Mouse (Mus musculus): ENCODE data around the gene Il17ra.

Il17ra gene

DNA sequence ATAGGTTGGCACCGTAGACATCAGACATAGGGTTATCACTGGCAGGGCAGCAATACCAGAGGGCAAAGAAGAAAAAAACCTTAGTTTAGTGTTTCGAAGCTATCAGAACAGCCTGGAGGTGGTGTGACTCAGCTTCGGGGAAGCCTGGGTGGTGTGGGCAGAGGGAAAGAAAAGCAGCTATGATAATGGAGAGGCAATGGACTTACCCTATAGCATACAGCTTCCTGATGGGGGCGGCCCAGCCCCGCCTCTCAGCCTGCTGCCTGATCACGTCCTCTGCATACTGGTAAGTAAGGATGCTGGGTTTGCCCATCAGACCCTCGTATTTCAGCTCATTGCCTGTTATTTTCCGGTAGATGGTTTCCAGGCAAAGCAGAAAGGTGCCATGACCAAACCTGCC lies 47.4 kb downstream of the Il17ra start:
- no peak for DNase-seq

DNA sequence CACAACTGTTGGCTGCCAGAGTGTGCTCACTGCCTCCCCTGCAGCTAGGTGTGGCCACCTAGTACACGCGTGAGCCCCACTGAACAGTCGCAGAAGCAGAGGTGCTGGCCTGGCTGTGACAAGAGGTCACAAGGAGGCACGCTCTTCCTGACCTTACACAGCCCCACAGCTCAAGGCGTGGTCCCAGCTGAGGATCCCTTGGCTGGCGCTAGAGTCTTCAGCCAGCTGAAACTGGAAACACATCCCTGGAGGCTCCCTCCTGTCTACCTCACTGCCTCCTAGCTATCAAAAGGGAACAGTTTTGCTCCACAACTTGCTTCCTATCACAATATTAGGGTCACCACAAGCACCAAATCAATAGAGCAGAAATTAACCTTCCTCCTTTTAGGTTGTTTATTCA lies 48.2 kb downstream of the Il17ra start:
- no peak for DNase-seq

DNA sequence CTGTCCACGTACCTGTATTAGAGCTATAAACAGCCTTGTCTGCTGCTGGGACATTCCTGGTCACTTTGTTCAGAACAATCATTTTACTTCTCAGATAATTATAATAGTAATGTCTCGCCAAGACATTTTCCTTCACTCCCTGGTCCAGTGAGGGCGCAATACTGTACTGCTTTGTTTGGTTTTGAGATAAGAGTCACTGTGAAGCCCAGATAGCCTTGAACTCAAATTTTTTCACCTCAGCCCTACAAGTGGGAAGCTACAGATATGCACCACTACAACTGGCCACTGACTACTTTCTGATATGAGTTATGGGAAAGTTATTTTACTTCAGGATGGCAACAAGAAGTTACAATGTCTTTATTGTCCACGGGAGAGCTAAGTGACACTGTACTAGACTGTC lies 53.4 kb downstream of the Il17ra start:
- no peak for DNase-seq

DNA sequence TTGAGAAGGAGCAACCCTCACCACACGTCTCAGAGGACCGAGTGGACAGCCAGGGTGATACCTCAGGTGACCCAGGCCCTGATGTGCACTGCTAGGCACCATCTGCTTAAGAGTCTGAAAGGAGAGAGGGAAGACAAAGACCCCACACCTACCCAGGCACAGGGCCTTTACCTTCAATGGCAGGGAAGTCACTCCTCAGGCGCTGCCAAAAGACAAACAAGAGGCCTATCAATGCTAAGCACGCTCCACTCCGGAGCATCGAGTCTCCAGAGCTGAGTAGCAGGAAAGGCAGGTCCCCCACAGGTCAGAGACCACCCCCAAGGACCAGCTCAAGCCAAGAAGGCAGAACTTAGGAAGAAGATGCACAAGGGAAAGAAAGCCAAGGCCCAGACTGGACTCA lies 53.8 kb downstream of the Il17ra start:
- DNase-seq: no peak

DNA sequence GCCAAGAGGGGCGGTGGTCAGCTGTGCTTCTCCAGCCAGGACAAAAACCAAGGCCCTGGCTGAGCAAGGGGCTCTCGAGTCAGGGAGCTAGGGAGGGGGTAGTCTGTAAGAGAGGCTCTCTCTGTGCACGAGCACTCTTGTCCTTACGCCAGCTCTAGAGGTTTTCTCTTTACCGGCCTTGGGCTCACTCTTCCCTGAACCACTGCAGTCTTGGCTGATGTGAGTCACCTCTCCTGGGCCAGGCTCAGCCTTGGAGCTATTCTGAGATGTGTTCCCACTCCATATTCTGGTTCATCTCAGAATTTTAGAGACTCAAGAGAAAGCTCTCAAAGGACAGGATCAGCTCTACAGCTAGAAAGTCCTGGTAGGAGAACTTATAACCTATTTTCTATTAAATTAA lies 54.3 kb downstream of the Il17ra start:
- no peak for DNase-seq

DNA sequence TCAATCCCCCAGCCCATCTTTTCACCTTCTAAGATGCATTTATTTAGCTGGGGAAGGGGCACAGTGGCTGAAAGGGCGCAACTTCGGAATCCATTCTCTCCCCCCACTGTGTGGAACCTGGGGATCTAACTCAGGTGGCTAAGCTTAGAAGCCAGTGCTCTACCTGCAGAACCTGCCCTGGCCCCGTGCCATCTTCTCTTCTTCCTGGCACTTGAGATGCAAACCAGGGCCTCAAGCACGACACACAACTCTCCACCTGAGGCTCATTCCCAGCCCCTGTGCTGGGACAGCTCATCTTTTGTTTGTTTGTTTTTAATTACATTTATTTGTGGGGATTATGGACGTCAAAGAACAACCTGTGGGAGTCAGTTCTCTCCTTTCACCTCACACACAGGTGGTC lies 56.6 kb downstream of the Il17ra start:
- DNase-seq: peak; percentile 21

DNA sequence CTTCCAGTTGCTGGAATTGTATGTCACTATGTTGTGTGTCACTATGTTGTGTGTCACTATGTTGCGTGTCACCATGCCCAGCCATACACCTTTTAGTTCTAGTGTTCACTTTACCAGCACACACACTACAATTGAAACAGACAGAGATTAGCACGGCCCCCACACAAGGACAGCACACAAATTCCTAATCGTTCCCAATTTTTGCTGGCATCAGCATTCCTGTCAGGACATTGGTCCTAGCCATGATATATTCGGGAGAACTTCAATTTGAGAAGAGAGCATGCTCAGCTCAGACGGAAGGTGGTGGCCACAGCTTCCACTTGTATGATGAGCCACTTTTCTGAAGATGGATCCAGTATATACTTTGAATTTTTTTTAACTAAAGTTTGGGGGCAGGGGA lies 61.7 kb downstream of the Il17ra start:
- DNase-seq: no peak

DNA sequence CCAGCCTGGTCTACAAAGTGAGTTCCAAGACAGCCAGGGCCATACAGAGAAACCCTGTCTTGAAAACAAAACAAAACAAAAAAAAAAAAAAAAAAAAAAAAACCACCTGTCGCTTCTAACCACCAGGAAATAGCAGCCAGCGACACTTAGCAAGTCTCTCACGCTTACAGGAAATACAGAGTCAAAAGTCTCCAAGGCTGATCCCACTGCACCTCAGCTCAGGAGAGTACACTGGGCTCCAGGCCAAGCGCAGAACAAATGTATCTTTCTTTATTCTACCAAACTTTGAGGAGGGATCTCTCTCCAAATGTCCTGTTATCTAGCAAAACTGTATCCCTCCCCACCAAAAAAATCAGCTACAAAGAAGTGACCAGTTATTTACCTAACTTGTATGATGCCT lies 66.1 kb downstream of the Il17ra start:
- no peak for DNase-seq

DNA sequence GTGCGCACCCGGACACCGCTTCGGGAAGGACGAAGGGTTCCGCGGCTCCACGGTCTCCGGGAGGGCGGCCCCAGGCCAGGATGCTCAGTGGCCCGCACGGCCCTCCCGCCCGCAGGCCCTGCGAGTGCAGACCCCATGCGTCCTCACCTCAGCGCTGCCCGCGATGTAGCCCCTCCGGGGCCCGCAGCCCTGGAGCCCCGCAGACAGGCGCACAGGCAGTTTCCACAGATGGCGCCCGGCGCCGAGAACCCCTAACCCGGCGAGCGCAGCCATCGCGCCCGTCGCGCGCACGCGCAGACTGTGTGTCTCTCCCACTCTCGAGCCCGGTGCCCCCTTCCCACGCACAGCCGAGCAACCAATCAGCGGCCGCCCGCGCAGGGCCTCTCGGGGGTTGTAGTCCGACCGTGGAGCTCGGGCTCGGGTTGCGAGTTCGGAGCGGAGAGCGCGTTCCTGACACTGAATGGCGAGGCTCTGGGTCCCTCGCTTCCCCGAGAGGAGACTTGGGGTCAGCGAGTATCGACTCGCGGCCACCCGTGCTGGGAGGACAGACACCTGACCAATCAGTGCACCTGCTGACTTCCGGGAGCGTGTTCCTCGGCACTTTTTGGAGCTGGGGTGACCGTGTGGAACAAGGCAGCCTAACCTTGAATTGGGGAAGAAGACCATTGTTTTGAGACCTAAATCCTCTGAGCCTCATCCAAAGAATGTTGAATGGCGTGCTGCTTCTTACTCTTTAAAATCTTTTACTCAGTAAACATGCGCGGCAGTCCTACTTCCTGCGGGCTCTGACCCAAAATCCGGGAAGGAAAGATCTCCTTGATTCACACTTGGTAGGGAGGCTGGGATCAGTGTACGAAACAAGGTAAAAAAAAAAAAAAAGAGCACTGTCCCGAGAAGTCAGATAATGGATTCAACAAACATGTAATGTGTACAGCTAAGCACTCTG lies 68.2 kb downstream of the Il17ra start, which contains the start of gene Hdhd5:
TSS of gene Hdhd5 (minus strand) at position 300 of the 946 bp plus-strand sequence.
- DNase-seq: peak; percentile 95

DNA sequence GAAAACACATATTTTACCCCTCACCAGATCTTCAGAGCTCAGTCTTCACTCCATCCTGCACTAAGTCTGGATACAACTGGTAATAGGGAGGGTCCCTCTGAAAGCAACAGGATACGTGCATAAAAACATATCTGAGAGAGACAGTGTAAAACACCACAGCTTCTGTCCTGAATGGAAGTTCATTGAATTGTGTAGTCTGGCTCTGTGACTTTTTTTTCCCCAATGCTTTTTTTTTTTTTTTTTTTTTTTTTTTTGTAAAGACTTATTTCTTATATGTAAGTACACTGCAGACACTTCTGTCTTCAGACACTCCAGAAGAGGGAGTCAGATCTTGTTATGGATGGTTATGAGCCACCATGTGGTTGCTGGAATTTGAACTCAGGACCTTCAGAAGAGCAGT lies 69.5 kb downstream of the Il17ra start:
- no peak for DNase-seq

DNA sequence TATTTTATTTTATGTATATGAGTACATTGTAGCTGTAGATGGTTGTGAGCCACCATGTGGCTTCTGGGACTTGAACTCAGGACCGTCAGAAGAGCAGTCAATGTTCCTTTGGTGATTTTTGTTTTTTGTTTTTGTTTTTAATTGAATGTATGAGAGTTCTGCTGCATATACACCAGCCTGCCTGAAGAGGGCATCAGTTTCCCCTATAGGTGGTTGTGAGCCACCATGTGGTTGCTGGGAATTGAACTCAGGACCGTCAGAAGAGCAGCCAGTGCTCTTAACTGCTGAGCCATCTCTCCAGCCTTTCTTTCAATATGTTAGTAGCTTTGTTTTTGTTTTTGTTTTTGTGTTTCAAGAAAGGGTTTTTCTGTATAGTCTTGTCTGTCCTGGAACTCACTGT lies 73.3 kb downstream of the Il17ra start:
- DNase-seq: no peak

Measured in lung, postnatal 36 days (tissue).